Mouse (Mus musculus): Measurements from ENCODE around the gene Crhr2. TPM values are rescaled to one million over a fixed set of nuclear protein-coding genes. Genes with fewer than 3 reads are reported as not detected.

Crhr2 gene
- total RNA-seq, 2 experiments from 2014 or later = 19.5 to 20.8 TPM

- DNase-seq = no peak
These were observed 75.4 kb downstream of the Crhr2 start for GRCm38 (mm10) chr6:55057427-55057826.

GRCm38 (mm10) chr6:55054491-55054890, 78.3 kb downstream of the Crhr2 start:
- no peak for DNase-seq
- intact Hi-C loops (cut with DNase I) = no loop called here

More at GRCm38 (mm10) chr6:55057427-55057826, 75.4 kb downstream of the Crhr2 start:
- intact Hi-C loops (cut with DNase I) = no loop called here

- intact Hi-C loops (cut with DNase I) = no loop called here
- no peak for DNase-seq
These were observed 83.6 kb downstream of the Crhr2 start for GRCm38 (mm10) chr6:55049186-55049585.

- intact Hi-C loops (cut with DNase I) = no loop called here
These were observed 87.5 kb downstream of the Crhr2 start for GRCm38 (mm10) chr6:55045326-55045725.

GRCm38 (mm10) chr6:55044542-55044941, 88.3 kb downstream of the Crhr2 start:
- DNase-seq = no peak
- intact Hi-C loops (cut with DNase I) = no loop called here

More at GRCm38 (mm10) chr6:55045326-55045725, 87.5 kb downstream of the Crhr2 start:
- no peak for DNase-seq

GRCm38 (mm10) chr6:55043206-55043605, 89.6 kb downstream of the Crhr2 start:
- intact Hi-C loops (cut with DNase I) = no loop called here
- no peak for DNase-seq

Other genes starting within 250 kb of the Crhr2 start
- 1 to 10 TPM; 6.1 to 8.2 TPM for gene Nod1, start 160.4 kb downstream of the Crhr2 start, total RNA-seq (2021)
- gene Ggct, start 140.1 kb downstream of the Crhr2 start, total RNA-seq (2021) = 1 to 10 TPM; 8.8 to 8.9 TPM
- 10 to 100 TPM; 51.5 to 54.6 TPM for gene Gars, start 95.0 kb downstream of the Crhr2 start, total RNA-seq (2021)
- 10 to 100 TPM in 1 of 2 experiments, 1 to 10 TPM in 1; 7.3 to 10.8 TPM for gene Inmt, start 42.0 kb upstream of the Crhr2 start, total RNA-seq (2021)
- 1 to 10 TPM; 3.0 to 3.4 TPM for gene Mindy4, start 70.4 kb upstream of the Crhr2 start, total RNA-seq (2021)
- 100 to 1,000 TPM; 252 TPM for gene Aqp1, start 203.4 kb upstream of the Crhr2 start, total RNA-seq (2021)
- not detected for gene Ghrhr, start 243.3 kb upstream of the Crhr2 start, total RNA-seq (2021)

Measured in gastrocnemius, postnatal 36 days (tissue).